In genomic region chr5:66573266-66573665, GRCm38 (mm10) we compare ENCODE assay signal across 20 mouse cellular contexts. TPM values are rescaled to one million over a fixed set of nuclear protein-coding genes. Genes with fewer than 3 reads are reported as not detected.
DNase-seq lines count a peak whose midpoint lies in the region; ATAC-seq and TF ChIP-seq lines count a peak whose summit lies in the region.
"Had no signal": no experiment of that assay in that cellular context is flagged by ENCODE, and none has a peak within 500 bp of the region (broad histone marks: within the 10 kb centered on the region; RNA-seq: fewer than 3 reads in every experiment).

No protein-coding gene starts in this region.

- 14% methylated on average over 4 of the region's 4 CpGs for WGBS in forebrain, embryonic 13.5 days
- WGBS in forebrain, embryonic 10.5 days = 15% methylated on average over 4 of the region's 4 CpGs
- 70% methylated on average over 4 of the region's 4 CpGs for WGBS in kidney, adult 2 months

- no peak overlapping the region for H3K4me3 ChIP-seq in forebrain, embryonic 13.5 days
- H3K4me3 ChIP-seq in forebrain, embryonic 10.5 days = no peak overlapping the region
- H3K4me3 ChIP-seq in kidney, adult 2 months (ENCODE audit: insufficient read depth, low read depth, low read length) = no peak overlapping the region
- H3K4me3 ChIP-seq: heart, embryonic 15.5 days; myocyte had no signal

- TF ChIP-seq POLR2A in kidney, adult 2 months (IDR thresholded peaks at IDR 0.05; ENCODE audit: low read depth, low read length) = no peak
- TF ChIP-seq POLR2A in brain, embryonic 14.5 days (IDR thresholded peaks at IDR 0.05; ENCODE audit: borderline replicate concordance, extremely low read depth, insufficient read depth, insufficient read length, poor library complexity, severe bottlenecking) = no peak

- no peaks in the 10 kb centered on the region for H3K9me3 ChIP-seq in forebrain, embryonic 13.5 days (replicated peaks)
- H3K9me3 ChIP-seq in forebrain, embryonic 10.5 days = no peaks in the 10 kb centered on the region
- H3K9me3 ChIP-seq: heart, embryonic 15.5 days had no signal

- H3K27ac ChIP-seq in forebrain, embryonic 13.5 days = no peak overlapping the region
- no peak overlapping the region for H3K27ac ChIP-seq in forebrain, embryonic 10.5 days
- peak overlapping the region; percentile 2; the same call in 1 of the 2 replicates for H3K27ac ChIP-seq in kidney, adult 2 months (ENCODE audit: insufficient read depth, low read depth, low read length)
- H3K27ac ChIP-seq: heart, embryonic 15.5 days had no signal

- H3K36me3 ChIP-seq in forebrain, embryonic 13.5 days (ENCODE audit: poor library complexity, severe bottlenecking) = no peaks in the 10 kb centered on the region
- no peaks in the 10 kb centered on the region for H3K36me3 ChIP-seq in forebrain, embryonic 10.5 days (replicated peaks)
- H3K36me3 ChIP-seq in kidney, adult 2 months (ENCODE audit: control insufficient read depth, insufficient read depth, low read length) = no peaks in the 10 kb centered on the region
- H3K36me3 ChIP-seq: heart, embryonic 15.5 days had no signal

- H3K4me2 ChIP-seq in forebrain, embryonic 13.5 days = no peak overlapping the region
- H3K4me2 ChIP-seq: heart, embryonic 15.5 days; liver, embryonic 11.5 days had no signal

- H3K4me1 ChIP-seq in forebrain, embryonic 13.5 days = peaks cover 25% of the 10 kb centered on the region
- H3K4me1 ChIP-seq in forebrain, embryonic 10.5 days = peaks cover 47% of the 10 kb centered on the region
- peaks cover 44% of the 10 kb centered on the region for H3K4me1 ChIP-seq in kidney, adult 2 months (ENCODE audit: control insufficient read depth, insufficient read depth, low read length)

- H3K27me3 ChIP-seq in forebrain, embryonic 13.5 days = no peaks in the 10 kb centered on the region
- no peaks in the 10 kb centered on the region for H3K27me3 ChIP-seq in forebrain, embryonic 10.5 days (ENCODE audit: poor library complexity, severe bottlenecking)
- H3K27me3 ChIP-seq in kidney, adult 2 months (replicated peaks; ENCODE audit: control insufficient read depth, insufficient read depth, low read length) = no peaks in the 10 kb centered on the region
- H3K27me3 ChIP-seq: heart, embryonic 15.5 days had no signal

- peak; percentile 80; the same call in 1 of the 2 replicates for ATAC-seq in forebrain, embryonic 13.5 days

- H3K9ac ChIP-seq in forebrain, embryonic 13.5 days = no peak overlapping the region
- H3K9ac ChIP-seq: heart, embryonic 15.5 days had no signal

- DNase-seq in forebrain, embryonic 10.5 days (ENCODE audit: extremely low spot score, low spot score) = no peak
- DNase-seq in kidney, adult 2 months = no peak
- no peak for DNase-seq in kidney, postnatal 14 days
- DNase-seq in ES-CJ7 (ENCODE audit: low read depth, low spot score) = peak; percentile 22
- peak; percentile 77 for DNase-seq in brain, embryonic 14.5 days (ENCODE audit: low read depth)
- DNase-seq in embryo, embryonic 10 days (ENCODE audit: low spot score) = no peak
- DNase-seq: adrenal gland, adult 8-10 months; cerebellum, postnatal 25 days; heart, adult 18-20 months; layer of hippocampus, adult 9-11 months; lung, adult 18-20 months; lung, postnatal 36 days; right cerebral cortex, postnatal 14 days; spleen, adult 18-20 months; thymus, adult 18-20 months; thymus, postnatal 4 days had no signal

- TF ChIP-seq CTCF in kidney, adult 2 months (conservative IDR thresholded peaks at IDR 0.05; ENCODE audit: insufficient read depth, insufficient read length, low read depth, low read length) = no peak
- no peak for TF ChIP-seq CTCF in brain, embryonic 14.5 days (IDR thresholded peaks at IDR 0.05; ENCODE audit: borderline replicate concordance, extremely low read depth, insufficient read depth, insufficient read length)

RNA-seq across cellular contexts. Expression of gene Apbb2, which starts 45.3 kb away (rescaled TPM):
- polyA plus RNA-seq in forebrain, embryonic 13.5 days (2015; fragmentation: Nextera tagmentation; extraction: Ambion mirVana) = 63.0 and 64.3 TPM in 2 replicates
- 22.9 and 28.2 TPM in 2 replicates for polyA plus RNA-seq in forebrain, embryonic 10.5 days (2016; fragmentation: Nextera tagmentation; extraction: Ambion mirVana)
- 21.4 and 27.7 TPM in 2 replicates for polyA plus RNA-seq in kidney, adult 2 months (2012; rRNA removed)
- 19.9 and 47.9 TPM in 2 replicates for polyA plus RNA-seq in brain, embryonic 14.5 days (2012; rRNA removed)

Comparison
In these comparisons a context has a peak if more than half of its experiments do, and no peak if none do; other contexts are left out.
1. DNase-seq: peak in ES-CJ7 (single experiment) and brain, embryonic 14.5 days (single experiment); none in forebrain, embryonic 10.5 days (single experiment), kidney, adult 2 months (single experiment), kidney, postnatal 14 days (single experiment) and embryo, embryonic 10 days (single experiment).